Mouse (Mus musculus): Measurements from ENCODE around the gene Gm17689. TPM values are rescaled to one million over a fixed set of nuclear protein-coding genes. Genes with fewer than 3 reads are reported as not detected.

Gm17689 gene
- not detected in 2 replicates for polyA plus RNA-seq (2012; rRNA removed)

DNA sequence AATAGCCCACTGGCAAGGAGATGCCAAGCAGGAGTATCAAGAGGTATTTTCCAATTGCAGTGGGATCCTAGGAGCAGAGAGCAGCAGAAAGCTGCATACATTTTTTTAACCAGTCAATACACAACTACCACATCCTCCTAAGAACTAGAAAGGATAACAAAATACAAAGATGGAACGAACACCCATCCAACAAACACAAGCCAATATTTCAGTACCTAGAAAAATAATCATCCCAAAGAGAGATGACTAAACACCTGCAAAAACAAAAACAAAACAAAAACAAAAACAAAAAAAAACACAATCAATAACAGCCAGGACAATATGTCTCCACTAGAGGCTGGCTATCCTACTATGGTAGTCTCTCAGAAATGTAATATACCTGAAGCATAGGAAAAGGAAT lies at the start of gene Gm17689:
TSS of gene Gm17689 (minus strand) at position 101 of the 400 bp plus-strand sequence.
- H3K4me3 ChIP-seq (ENCODE audit: control insufficient read depth, low read depth, low read length) = no peak within 1 kb of the TSS
- H3K27ac ChIP-seq (ENCODE audit: control insufficient read depth, insufficient read depth, low read depth, low read length) = no peak within 1 kb of the TSS
- no peaks in the 10 kb centered on the region for H3K36me3 ChIP-seq (ENCODE audit: control insufficient read depth, insufficient read depth, low read length)
- no peak for TF ChIP-seq POLR2A (IDR thresholded peaks at IDR 0.05; ENCODE audit: control insufficient read depth, low read depth, low read length)
- no peak for TF ChIP-seq CTCF (IDR thresholded peaks at IDR 0.05; ENCODE audit: control insufficient read depth, insufficient read depth, insufficient replicate concordance, low read depth, low read length)
- no peaks in the 10 kb centered on the region for H3K27me3 ChIP-seq (ENCODE audit: control insufficient read depth, insufficient read depth, low read length)
- H3K4me1 ChIP-seq (ENCODE audit: control insufficient read depth, insufficient read depth, low read length) = no peaks in the 10 kb centered on the region

DNA sequence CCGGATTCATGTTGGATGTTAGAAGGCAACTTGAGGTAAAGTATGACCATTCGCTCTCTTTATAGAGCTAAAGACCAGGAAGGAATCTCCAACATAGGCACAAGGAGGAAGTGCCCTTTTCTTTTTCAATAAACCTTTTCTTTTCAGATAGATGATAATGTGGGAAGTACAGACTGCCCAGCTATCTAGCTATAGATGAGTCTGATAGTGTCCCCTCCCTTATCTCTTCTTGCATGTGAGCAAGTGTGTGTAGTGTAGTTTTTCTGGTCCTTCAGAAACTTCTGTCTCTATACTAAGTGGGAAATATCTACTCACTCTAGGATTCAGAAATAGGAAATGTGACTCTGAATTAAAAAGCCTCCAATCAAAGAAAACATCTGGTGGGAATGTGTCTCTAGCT lies 40.6 kb downstream of the Gm17689 start, which contains the start of gene Gm5615:
TSS of gene Gm5615 (minus strand) at position 101 of the 400 bp plus-strand sequence.
- no peaks in the 10 kb centered on the region for H3K36me3 ChIP-seq (ENCODE audit: control insufficient read depth, insufficient read depth, low read length)
- H3K27ac ChIP-seq (ENCODE audit: control insufficient read depth, insufficient read depth, low read depth, low read length) = no peak within 1 kb of the TSS
- no peaks in the 10 kb centered on the region for H3K4me1 ChIP-seq (ENCODE audit: control insufficient read depth, insufficient read depth, low read length)
- H3K27me3 ChIP-seq (ENCODE audit: control insufficient read depth, insufficient read depth, low read length) = no peaks in the 10 kb centered on the region
- no peak within 1 kb of the TSS for H3K4me3 ChIP-seq (ENCODE audit: control insufficient read depth, low read depth, low read length)
- TF ChIP-seq POLR2A (IDR thresholded peaks at IDR 0.05; ENCODE audit: control insufficient read depth, low read depth, low read length) (no peak), CTCF (IDR thresholded peaks at IDR 0.05; ENCODE audit: control insufficient read depth, insufficient read depth, insufficient replicate concordance, low read depth, low read length) (no peak)

Other genes with a start within 250 kb of the Gm17689 start
- not detected in 2 replicates for gene Gm7257, start 150.8 kb downstream of the Gm17689 start, polyA plus RNA-seq (2012; rRNA removed)
- gene Gm9513, start 107.0 kb downstream of the Gm17689 start, polyA plus RNA-seq (2012; rRNA removed) = not detected in 2 replicates
- gene Gm5615, start 40.7 kb downstream of the Gm17689 start, polyA plus RNA-seq (2012; rRNA removed) = not detected in 2 replicates
- 0.37 TPM in 1 of 2 replicates, not detected in the other for gene A630095E13Rik, start 60.7 kb upstream of the Gm17689 start, polyA plus RNA-seq (2012; rRNA removed)
- 368 and 566 TPM in 2 replicates for gene Acrv1, start 110.6 kb upstream of the Gm17689 start, polyA plus RNA-seq (2012; rRNA removed)
- gene Chek1, start 144.4 kb upstream of the Gm17689 start, polyA plus RNA-seq (2012; rRNA removed) = 6.6 and 7.2 TPM in 2 replicates
- gene Stt3a, start 185.0 kb upstream of the Gm17689 start, polyA plus RNA-seq (2012; rRNA removed) = 159 and 247 TPM in 2 replicates
- gene Ei24, start 214.8 kb upstream of the Gm17689 start, polyA plus RNA-seq (2012; rRNA removed) = 13.9 and 19.8 TPM in 2 replicates
- 5.7 and 7.0 TPM in 2 replicates for gene Fez1, start 239.2 kb upstream of the Gm17689 start, polyA plus RNA-seq (2012; rRNA removed)